Mouse (Mus musculus): ENCODE data around the gene Tlnrd1.

Gene Tlnrd1

GRCm38 (mm10) chr7:83844807-83845206, 39.3 kb downstream of the Tlnrd1 start:
- no peak for DNase-seq (ENCODE audit: low read depth, low spot score)

GRCm38 (mm10) chr7:83842486-83843259, 41.4 kb downstream of the Tlnrd1 start:
- no peak for DNase-seq (ENCODE audit: low read depth, low spot score)

- DNase-seq (ENCODE audit: low read depth, low spot score), result no peak
Observed at GRCm38 (mm10) chr7:83840076-83840475, 44.0 kb downstream of the Tlnrd1 start.

GRCm38 (mm10) chr7:83838525-83839224, 45.4 kb downstream of the Tlnrd1 start:
- DNase-seq (ENCODE audit: low read depth, low spot score), result no peak

Data from retina, postnatal 7 days (tissue).